Mouse (Mus musculus): ENCODE data around the gene Trim63.

- no peak for TF ChIP-seq CTCF (IDR thresholded peaks at IDR 0.05; ENCODE audit: extremely low read depth, insufficient read depth, insufficient read length, insufficient replicate concordance)
- TF ChIP-seq POLR2A (IDR thresholded peaks at IDR 0.05; ENCODE audit: low read depth, low read length): no peak
Observed at GRCm38 (mm10) chr4:134378089-134378615, 63.2 kb downstream of the Trim63 start.

Data from spleen, adult 2 months (tissue).